Mouse (Mus musculus) left cerebral cortex, postnatal 4 days (tissue): ENCODE results near the gene Mrpl45. TPM values are rescaled to one million over a fixed set of nuclear protein-coding genes. Genes with fewer than 3 reads are reported as not detected.
"Not testable (repeated sequence)": the region's sequence is repeated elsewhere in the genome, so short reads cannot be mapped to it uniquely, and the experiment has no call there.

Source experiments
- DNase-seq: peaks from one replicate; pipeline ENCODE4 v3.0.0-alpha.2; 2022
- intact Hi-C: fragments of 180-260 bp; cut with DNase I; formaldehyde crosslinking; loops from one replicate; pipeline ENCODE4 v1.15.1; 2025
- total RNA-seq, 2 experiments: library from RNA; stranded (reverse); gene quantifications; 2 replicates each; pipeline ENCODE4 v1.2.3; 2021

The Mrpl45 gene
- 10 to 100 TPM; 22.8 to 23.1 TPM for total RNA-seq

- intact Hi-C loops, result no loop called here
- peak; percentile 98 for DNase-seq
Observed at GRCm38 (mm10) chr11:97315504-97316503, at the start of gene Mrpl45. Mrpl45 (plus strand) TSS chr11:97315716.

- intact Hi-C loops, DNase-seq: not testable (repeated sequence)
Observed at GRCm38 (mm10) chr11:97266544-97266943, 49.0 kb upstream of the Mrpl45 start.

- intact Hi-C loops, DNase-seq: not testable (repeated sequence)
Observed at GRCm38 (mm10) chr11:97270004-97270403, 45.5 kb upstream of the Mrpl45 start.

GRCm38 (mm10) chr11:97272835-97273234, 42.7 kb upstream of the Mrpl45 start:
- no peak for DNase-seq
- intact Hi-C loops, result no loop called here

- intact Hi-C loops, result no loop called here
- DNase-seq, result no peak
Observed at GRCm38 (mm10) chr11:97273613-97274012, 41.9 kb upstream of the Mrpl45 start.

- intact Hi-C loops, result loop anchor here (5.0 kb wide), 1 partner anchor 37 kb away; no protein-coding TSS in a partner anchor
- not testable (repeated sequence) for DNase-seq
Observed at GRCm38 (mm10) chr11:97274947-97275346, 40.6 kb upstream of the Mrpl45 start.

- intact Hi-C loops, result loop anchor here (5.0 kb wide), 1 partner anchor 37 kb away; no protein-coding TSS in a partner anchor
- no peak for DNase-seq
Observed at GRCm38 (mm10) chr11:97275349-97275748, 40.2 kb upstream of the Mrpl45 start.

- intact Hi-C loops, result loop anchor here (5.0 kb wide), 1 partner anchor 36 kb away; no protein-coding TSS in a partner anchor
- no peak for DNase-seq
Observed at GRCm38 (mm10) chr11:97276019-97276418, 39.5 kb upstream of the Mrpl45 start.

- DNase-seq, result no peak
- intact Hi-C loops, result loop anchor here (5.0 kb wide), 1 partner anchor 35 kb away; no protein-coding TSS in a partner anchor
Observed at GRCm38 (mm10) chr11:97277166-97277565, 38.4 kb upstream of the Mrpl45 start.

GRCm38 (mm10) chr11:97278456-97278855, 37.1 kb upstream of the Mrpl45 start:
- intact Hi-C loops, result loop anchor here (5.0 kb wide), 1 partner anchor 34 kb away; no protein-coding TSS in a partner anchor
- DNase-seq, result no peak

- DNase-seq, result no peak
- intact Hi-C loops, result loop anchor here (5.0 kb wide), 1 partner anchor 33 kb away; no protein-coding TSS in a partner anchor
Observed at GRCm38 (mm10) chr11:97279040-97279404, 36.5 kb upstream of the Mrpl45 start.

GRCm38 (mm10) chr11:97279405-97280215, 35.9 kb upstream of the Mrpl45 start:
- intact Hi-C loops, result loop anchor here (5.0 kb wide), 1 partner anchor 33 kb away; no protein-coding TSS in a partner anchor
- DNase-seq, result peak; percentile 79

- intact Hi-C loops, result no loop called here
- DNase-seq, result peak; percentile 77
Observed at GRCm38 (mm10) chr11:97280216-97280861, 35.2 kb upstream of the Mrpl45 start, which contains the start of gene Npepps. Npepps (minus strand) TSS chr11:97280638.

GRCm38 (mm10) chr11:97282179-97282578, 33.3 kb upstream of the Mrpl45 start:
- intact Hi-C loops, result no loop called here
- no peak for DNase-seq

- intact Hi-C loops, result no loop called here
- no peak for DNase-seq
Observed at GRCm38 (mm10) chr11:97284854-97285253, 30.7 kb upstream of the Mrpl45 start.

GRCm38 (mm10) chr11:97285852-97286775, 29.4 kb upstream of the Mrpl45 start:
- DNase-seq, result no peak
- intact Hi-C loops, result no loop called here

GRCm38 (mm10) chr11:97286973-97287372, 28.5 kb upstream of the Mrpl45 start:
- intact Hi-C loops, result no loop called here
- DNase-seq, result no peak

GRCm38 (mm10) chr11:97287643-97288042, 27.9 kb upstream of the Mrpl45 start:
- intact Hi-C loops, result no loop called here
- no peak for DNase-seq
